Mouse (Mus musculus) spleen, adult 2 months (tissue): ENCODE data around the gene Ppp1r16b.

Source experiments
- CTCF ChIP-seq: fragments of 200-500 bp; IDR thresholded peaks from 2 replicates; pipeline ENCODE4 v1.5.1; 2011; ENCODE audit warnings: mild to moderate bottlenecking, inconsistent platforms; ENCODE audit not compliant: insufficient read depth, insufficient read length, insufficient replicate concordance; ENCODE audit errors: extremely low read depth
- POLR2A ChIP-seq: fragments of 200-500 bp; IDR thresholded peaks from 2 replicates; pipeline ENCODE4 v1.6.1; 2011; ENCODE audit warnings: low read depth, low read length, inconsistent platforms

DNA sequence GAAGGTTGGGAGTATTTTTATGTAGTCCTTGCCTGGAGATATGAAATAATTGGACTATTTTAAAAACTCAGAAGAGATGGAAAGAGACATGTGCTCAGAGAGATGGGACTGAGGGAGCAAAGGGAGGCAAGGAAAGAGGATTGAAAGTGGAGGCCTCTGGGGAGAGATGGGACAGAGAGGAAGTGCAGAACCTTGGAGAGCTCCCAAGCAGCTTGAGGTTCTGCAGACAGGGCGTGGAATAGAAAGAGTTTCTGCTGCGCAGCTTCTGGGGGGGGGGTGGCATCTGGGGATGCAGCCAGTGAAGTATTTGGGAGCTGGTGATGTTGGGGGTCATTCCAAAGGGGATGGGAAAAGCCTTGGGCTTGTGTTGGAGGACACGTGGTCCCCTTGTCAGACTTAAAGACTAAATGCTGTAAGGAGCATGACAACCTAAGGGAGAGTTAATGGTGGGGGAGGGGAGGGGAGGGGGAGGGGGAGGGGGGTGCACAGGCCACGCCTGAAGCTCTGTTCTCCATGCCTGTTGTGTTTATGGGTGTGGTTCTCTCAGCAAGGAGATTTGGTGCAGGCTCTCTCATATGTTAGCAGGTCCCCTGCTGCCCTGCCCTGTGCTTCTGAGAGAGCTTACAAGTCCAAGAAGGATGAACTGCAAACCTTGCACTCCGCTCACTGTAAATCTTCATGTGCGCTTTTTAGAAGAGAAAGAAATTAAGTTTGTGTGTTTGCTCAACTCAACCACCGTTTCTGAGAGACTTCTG, 63.0 kb downstream of the Ppp1r16b start:
- TF ChIP-seq CTCF (no peak), POLR2A (no peak)
